Comparison of ENCODE assay signal across 8 mouse cellular contexts in genomic region chr7:105640894-105641255, GRCm38 (mm10). TPM values are rescaled to one million over a fixed set of nuclear protein-coding genes. Genes with fewer than 3 reads are reported as not detected.
A peak's percentile ranks its signal among the peaks of the same experiment; 100 is the strongest.
DNase-seq lines count a peak whose midpoint lies in the region; ATAC-seq lines count a peak whose summit lies in the region.

No protein-coding gene starts in this region.

- no peaks in the 10 kb centered on the region for H3K27me3 ChIP-seq in forebrain, embryonic 12.5 days
- H3K27me3 ChIP-seq in kidney, embryonic 16.5 days (ENCODE audit: insufficient read depth, low read length): no peaks in the 10 kb centered on the region
- H3K27me3 ChIP-seq in midbrain, embryonic 14.5 days (ENCODE audit: control insufficient read depth, insufficient read depth, low read length): no peaks in the 10 kb centered on the region

- H3K27ac ChIP-seq in forebrain, embryonic 12.5 days: peak overlapping the region; percentile 79
- H3K27ac ChIP-seq in kidney, embryonic 16.5 days (ENCODE audit: low read length): peak overlapping the region; percentile 92
- H3K27ac ChIP-seq in midbrain, embryonic 14.5 days (replicated peaks; ENCODE audit: low read depth, low read length): peak overlapping the region; percentile 86

- peak overlapping the region; percentile 77 for H3K4me2 ChIP-seq in forebrain, embryonic 12.5 days
- peak overlapping the region; percentile 83 for H3K4me2 ChIP-seq in kidney, embryonic 16.5 days (replicated peaks; ENCODE audit: low read depth, low read length)
- H3K4me2 ChIP-seq in midbrain, embryonic 14.5 days (ENCODE audit: low read length): peak overlapping the region; percentile 99

- WGBS in forebrain, embryonic 12.5 days: 0% methylated on average over 18 of the region's 18 CpGs
- WGBS in kidney, embryonic 16.5 days: 0% methylated on average over 18 of the region's 18 CpGs
- under 1% methylated on average over 18 of the region's 18 CpGs for WGBS in midbrain, embryonic 14.5 days

- H3K36me3 ChIP-seq in forebrain, embryonic 12.5 days (replicated peaks): peaks cover 31% of the 10 kb centered on the region
- peaks cover 30% of the 10 kb centered on the region for H3K36me3 ChIP-seq in kidney, embryonic 16.5 days (ENCODE audit: insufficient read depth, low read length)
- H3K36me3 ChIP-seq in midbrain, embryonic 14.5 days (ENCODE audit: control insufficient read depth, insufficient read depth, low read length): peaks cover 29% of the 10 kb centered on the region

- ATAC-seq in forebrain, embryonic 12.5 days (ENCODE audit: low FRiP score): no peak; the same call in 1 of the 2 replicates
- ATAC-seq in kidney, embryonic 16.5 days (ENCODE audit: low FRiP score, low TSS enrichment): no peak
- no peak for ATAC-seq in midbrain, embryonic 14.5 days (ENCODE audit: low FRiP score, low TSS enrichment)

- H3K9ac ChIP-seq in forebrain, embryonic 12.5 days: peak overlapping the region; percentile 77
- H3K9ac ChIP-seq in kidney, embryonic 16.5 days (replicated peaks; ENCODE audit: low read length): peak overlapping the region; percentile 91
- peak overlapping the region; percentile 86 for H3K9ac ChIP-seq in midbrain, embryonic 14.5 days (replicated peaks; ENCODE audit: low read length)

- no peaks in the 10 kb centered on the region for H3K9me3 ChIP-seq in forebrain, embryonic 12.5 days
- H3K9me3 ChIP-seq in kidney, embryonic 16.5 days (ENCODE audit: low read length): no peaks in the 10 kb centered on the region
- H3K9me3 ChIP-seq in midbrain, embryonic 14.5 days (ENCODE audit: control insufficient read depth, low read length): no peaks in the 10 kb centered on the region

- peak; percentile 34 for DNase-seq in kidney, adult 11 months
- DNase-seq in kidney, postnatal 10 days: no peak
- peak; percentile 49 for DNase-seq in R1 (ENCODE audit: low read depth, low spot score)
- DNase-seq in midbrain, embryonic 14.5 days: peak; percentile 14
- no peak for DNase-seq in retina, postnatal 1 day
- DNase-seq in thymus, postnatal 0 days (ENCODE audit: low spot score): no peak

- H3K4me1 ChIP-seq in forebrain, embryonic 12.5 days: peaks cover 21% of the 10 kb centered on the region
- H3K4me1 ChIP-seq in kidney, embryonic 16.5 days (ENCODE audit: insufficient read depth, low read length): peaks cover 25% of the 10 kb centered on the region
- peaks cover 22% of the 10 kb centered on the region for H3K4me1 ChIP-seq in midbrain, embryonic 14.5 days (ENCODE audit: control insufficient read depth, insufficient read depth, low read length)

- peak overlapping the region; percentile 71 for H3K4me3 ChIP-seq in forebrain, embryonic 12.5 days (replicated peaks)
- peak overlapping the region; percentile 76 for H3K4me3 ChIP-seq in kidney, embryonic 16.5 days (ENCODE audit: low read length)
- H3K4me3 ChIP-seq in midbrain, embryonic 14.5 days (replicated peaks; ENCODE audit: low read depth, low read length): peak overlapping the region; percentile 77

RNA-seq across cellular contexts. Expression of gene Gm45799, which starts 0.5 kb away (rescaled TPM):
- polyA plus RNA-seq in forebrain, embryonic 12.5 days (2016; fragmentation: Nextera tagmentation; extraction: Ambion mirVana): 2.5 and 15.7 TPM in 2 replicates
- 13.1 and 32.4 TPM in 2 replicates for polyA plus RNA-seq in kidney, embryonic 16.5 days (2015; fragmentation: Nextera tagmentation; extraction: Ambion mirVana)
- 27.8 and 32.2 TPM in 2 replicates for polyA plus RNA-seq in midbrain, embryonic 14.5 days (2014; fragmentation: Nextera tagmentation; extraction: Ambion mirVana)
- polyA plus RNA-seq in thymus, postnatal 0 days (2015; fragmentation: Nextera tagmentation; extraction: Ambion mirVana): 65.0 and 66.0 TPM in 2 replicates

RNA-seq across cellular contexts. Expression of gene Arfip2, which starts 0.7 kb away (rescaled TPM):
- 72.2 and 73.8 TPM in 2 replicates for polyA plus RNA-seq in forebrain, embryonic 12.5 days (2016; fragmentation: Nextera tagmentation; extraction: Ambion mirVana)
- polyA plus RNA-seq in kidney, embryonic 16.5 days (2015; fragmentation: Nextera tagmentation; extraction: Ambion mirVana): 92.4 and 92.5 TPM in 2 replicates
- 83.8 and 102 TPM in 2 replicates for polyA plus RNA-seq in midbrain, embryonic 14.5 days (2014; fragmentation: Nextera tagmentation; extraction: Ambion mirVana)
- 43.3 and 46.4 TPM in 2 replicates for polyA plus RNA-seq in thymus, postnatal 0 days (2015; fragmentation: Nextera tagmentation; extraction: Ambion mirVana)

RNA-seq across cellular contexts. Expression of gene Timm10b, which starts 1.0 kb away (rescaled TPM):
- polyA plus RNA-seq in forebrain, embryonic 12.5 days (2016; fragmentation: Nextera tagmentation; extraction: Ambion mirVana): 126 and 142 TPM in 2 replicates
- 164 and 183 TPM in 2 replicates for polyA plus RNA-seq in kidney, embryonic 16.5 days (2015; fragmentation: Nextera tagmentation; extraction: Ambion mirVana)
- 122 and 165 TPM in 2 replicates for polyA plus RNA-seq in midbrain, embryonic 14.5 days (2014; fragmentation: Nextera tagmentation; extraction: Ambion mirVana)
- polyA plus RNA-seq in thymus, postnatal 0 days (2015; fragmentation: Nextera tagmentation; extraction: Ambion mirVana): 273 and 277 TPM in 2 replicates

RNA-seq across cellular contexts. Expression of gene Trim3, which starts 7.5 kb away (rescaled TPM):
- 50.6 and 51.2 TPM in 2 replicates for polyA plus RNA-seq in forebrain, embryonic 12.5 days (2016; fragmentation: Nextera tagmentation; extraction: Ambion mirVana)
- 38.7 and 39.2 TPM in 2 replicates for polyA plus RNA-seq in kidney, embryonic 16.5 days (2015; fragmentation: Nextera tagmentation; extraction: Ambion mirVana)
- 68.5 and 69.3 TPM in 2 replicates for polyA plus RNA-seq in midbrain, embryonic 14.5 days (2014; fragmentation: Nextera tagmentation; extraction: Ambion mirVana)
- polyA plus RNA-seq in thymus, postnatal 0 days (2015; fragmentation: Nextera tagmentation; extraction: Ambion mirVana): 4.2 TPM in 2 replicates

RNA-seq across cellular contexts. Expression of gene Dnhd1, which starts 9.8 kb away (rescaled TPM):
- 0.85 and 0.96 TPM in 2 replicates for polyA plus RNA-seq in forebrain, embryonic 12.5 days (2016; fragmentation: Nextera tagmentation; extraction: Ambion mirVana)
- 1.7 and 2.0 TPM in 2 replicates for polyA plus RNA-seq in kidney, embryonic 16.5 days (2015; fragmentation: Nextera tagmentation; extraction: Ambion mirVana)
- polyA plus RNA-seq in midbrain, embryonic 14.5 days (2014; fragmentation: Nextera tagmentation; extraction: Ambion mirVana): 1.7 and 2.3 TPM in 2 replicates
- polyA plus RNA-seq in thymus, postnatal 0 days (2015; fragmentation: Nextera tagmentation; extraction: Ambion mirVana): 0.37 and 0.61 TPM in 2 replicates

Comparison
In these comparisons a context has a peak if more than half of its experiments do, and no peak if none do; other contexts are left out.
1. DNase-seq: peak in kidney, adult 11 months (single experiment), R1 (single experiment) and midbrain, embryonic 14.5 days (single experiment); none in kidney, postnatal 10 days (single experiment), retina, postnatal 1 day (single experiment) and thymus, postnatal 0 days (single experiment).
2. Peak in every context shown above with its lines, with median percentiles within 50 percentile points of each other: H3K27ac ChIP-seq, H3K4me2 ChIP-seq, H3K4me3 ChIP-seq and H3K9ac ChIP-seq.